In genomic region chr14:25523230-25524110, GRCm38 (mm10) we compare ENCODE assay signal across 8 mouse cellular contexts.
DNase-seq lines count a peak whose midpoint lies in the region; ATAC-seq and TF ChIP-seq lines count a peak whose summit lies in the region.

No protein-coding gene starts in this region.

- H3K4me3 ChIP-seq in midbrain, embryonic 10.5 days, result no peak overlapping the region
- no peak overlapping the region for H3K4me3 ChIP-seq in midbrain, embryonic 11.5 days (ENCODE audit: low read depth, low read length)
- H3K4me3 ChIP-seq in heart, embryonic 15.5 days, result no peak overlapping the region
- no peak overlapping the region for H3K4me3 ChIP-seq in myocyte

- DNase-seq in midbrain, embryonic 10.5 days (ENCODE audit: low spot score), result no peak
- DNase-seq in midbrain, embryonic 11.5 days (ENCODE audit: low spot score, missing footprints), result no peak
- peak; percentile 81 for DNase-seq in kidney, postnatal 14 days
- no peak for DNase-seq in adipocyte (ENCODE audit: low spot score)
- no peak for DNase-seq in urinary bladder, adult 18-20 months (ENCODE audit: low spot score in 2 of 2)
- DNase-seq in left cerebral cortex, postnatal 36 days (ENCODE audit: low spot score in 2 of 2), result no peak

- no peak for TF ChIP-seq POLR2A in myocyte (IDR thresholded peaks at IDR 0.05; ENCODE audit: insufficient read length, low read depth)

- no peaks in the 10 kb centered on the region for H3K27me3 ChIP-seq in midbrain, embryonic 10.5 days (ENCODE audit: low read depth, poor library complexity, severe bottlenecking)
- H3K27me3 ChIP-seq in midbrain, embryonic 11.5 days (ENCODE audit: control insufficient read depth, insufficient read depth, low read length), result no peaks in the 10 kb centered on the region
- no peaks in the 10 kb centered on the region for H3K27me3 ChIP-seq in heart, embryonic 15.5 days
- no peaks in the 10 kb centered on the region for H3K27me3 ChIP-seq in myocyte (ENCODE audit: control insufficient read depth, insufficient read depth, insufficient read length)

- H3K79me2 ChIP-seq in myocyte (ENCODE audit: control insufficient read depth, insufficient read depth), result peaks cover 52% of the 10 kb centered on the region

- peak overlapping the region; percentile 74 for H3K27ac ChIP-seq in midbrain, embryonic 10.5 days (replicated peaks)
- no peak overlapping the region; the same call in 1 of the 2 replicates for H3K27ac ChIP-seq in midbrain, embryonic 11.5 days (ENCODE audit: low read depth, low read length)
- peak overlapping the region; percentile 79 for H3K27ac ChIP-seq in heart, embryonic 15.5 days

- no peak overlapping the region for H3K9ac ChIP-seq in midbrain, embryonic 11.5 days (ENCODE audit: low read length)
- peak overlapping the region; percentile 26; the same call in 1 of the 2 replicates for H3K9ac ChIP-seq in heart, embryonic 15.5 days

- H3ac ChIP-seq in myocyte (ENCODE audit: control insufficient read depth, insufficient read length), result no peak overlapping the region

- peaks cover 73% of the 10 kb centered on the region for H3K36me3 ChIP-seq in midbrain, embryonic 10.5 days
- H3K36me3 ChIP-seq in midbrain, embryonic 11.5 days (ENCODE audit: control insufficient read depth, insufficient read depth, low read length), result peaks cover 2% of the 10 kb centered on the region; the same call in 1 of the 2 replicates
- peaks cover 3% of the 10 kb centered on the region; the same call in 1 of the 2 replicates for H3K36me3 ChIP-seq in heart, embryonic 15.5 days
- H3K36me3 ChIP-seq in myocyte (ENCODE audit: control insufficient read depth, insufficient read depth), result no peaks in the 10 kb centered on the region

- no peak overlapping the region for H3K4me2 ChIP-seq in midbrain, embryonic 11.5 days
- H3K4me2 ChIP-seq in heart, embryonic 15.5 days, result no peak overlapping the region
- H3K4me2 ChIP-seq in myocyte (ENCODE audit: low read depth), result no peak overlapping the region

- no peaks in the 10 kb centered on the region for H3K9me3 ChIP-seq in midbrain, embryonic 10.5 days (replicated peaks)
- no peaks in the 10 kb centered on the region for H3K9me3 ChIP-seq in midbrain, embryonic 11.5 days (ENCODE audit: control insufficient read depth, low read length)
- no peaks in the 10 kb centered on the region for H3K9me3 ChIP-seq in heart, embryonic 15.5 days (replicated peaks)

- 71% methylated on average over 11 of the region's 11 CpGs for WGBS in midbrain, embryonic 10.5 days
- 76% methylated on average over 11 of the region's 11 CpGs for WGBS in midbrain, embryonic 11.5 days
- 19% methylated on average over 11 of the region's 11 CpGs for WGBS in heart, embryonic 15.5 days

- peaks cover 85% of the 10 kb centered on the region for H3K4me1 ChIP-seq in midbrain, embryonic 10.5 days
- peaks cover 37% of the 10 kb centered on the region for H3K4me1 ChIP-seq in midbrain, embryonic 11.5 days (ENCODE audit: control insufficient read depth, insufficient read depth, low read length)
- peaks cover 88% of the 10 kb centered on the region for H3K4me1 ChIP-seq in heart, embryonic 15.5 days (replicated peaks)

- intact Hi-C loops in left cerebral cortex, postnatal 36 days (cut with DNase I), result no loop called here

- no peak for ATAC-seq in midbrain, embryonic 11.5 days (ENCODE audit: low FRiP score)
- ATAC-seq in heart, embryonic 15.5 days (replicated peaks; ENCODE audit: insufficient number of reproducible peaks, insufficient read depth, low FRiP score, low read depth), result peak; percentile 27; the same call in 1 of the 2 replicates

TF ChIP-seq in myocyte, 11 proteins besides CTCF, POLR2A, EP300 and RAD21:
- TF ChIP-seq MAX (IDR thresholded peaks at IDR 0.05; ENCODE audit: low read depth) (no peak), MYOG (IDR thresholded peaks at IDR 0.05; ENCODE audit: control insufficient read depth in 1 of 3, insufficient read depth in 1 of 3, insufficient read length in 2 of 3, low read depth in 2 of 3) (peak in 1 of 3 experiments; percentile 40), CEBPB (IDR thresholded peaks at IDR 0.05; ENCODE audit: insufficient read depth, poor library complexity, severe bottlenecking) (no peak), MYOD1 (IDR thresholded peaks at IDR 0.05; ENCODE audit: control insufficient read depth in 1 of 3, insufficient read length in 2 of 3, low read depth in 2 of 3) (peak in 2 of 3 experiments; percentile 22 to 32)
TF ChIP-seq in myocyte: peak in this region for 2.
